Mouse (Mus musculus) retina, postnatal 7 days (tissue): ENCODE results near the gene Hs6st2.

Source experiments
- DNase-seq: peaks from one replicate; pipeline ENCODE4 v3.0.0-alpha.2; 2012; ENCODE audit warnings: low read depth, low spot score

Hs6st2 gene

DNA sequence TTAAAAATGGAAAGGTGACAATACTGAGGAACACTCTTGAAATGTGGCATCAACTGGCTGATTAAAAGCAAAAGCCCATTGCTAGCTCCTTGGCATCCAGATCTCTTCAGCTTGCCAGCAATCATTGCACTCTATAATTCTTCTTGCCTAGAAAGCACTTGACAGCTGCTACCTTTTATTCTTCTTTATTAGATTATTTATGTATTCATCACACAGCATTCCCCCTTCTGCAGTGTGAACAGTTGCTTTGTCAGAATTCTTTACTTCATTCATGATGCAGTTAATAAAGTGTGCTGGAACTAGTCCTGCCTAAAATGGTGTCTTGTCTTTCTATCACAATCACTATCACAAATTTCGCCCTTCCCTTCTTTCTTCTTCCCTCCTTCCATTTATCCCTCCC is 332.0 kb downstream of the Hs6st2 start:
- no peak for DNase-seq

DNA sequence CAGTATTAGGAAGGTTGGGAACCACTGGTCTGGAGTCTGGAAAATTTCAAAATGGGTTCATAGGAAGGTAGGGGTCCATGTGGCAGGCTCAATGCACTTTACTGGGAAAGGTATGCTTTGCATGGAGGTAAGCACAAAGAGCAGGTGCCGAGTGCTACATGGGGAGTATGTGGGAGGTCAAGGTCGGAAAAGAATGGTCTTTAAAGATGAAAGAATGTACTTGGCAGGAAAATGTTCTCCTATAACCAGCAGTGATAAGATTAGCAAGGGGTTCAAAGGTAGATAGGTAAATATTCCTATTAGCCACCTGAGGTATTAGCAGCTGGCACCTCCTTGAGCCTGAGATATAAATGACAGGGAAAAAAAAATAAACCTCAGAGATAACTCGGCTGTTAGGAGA is 338.1 kb downstream of the Hs6st2 start:
- no peak for DNase-seq
